Mouse (Mus musculus) lung, embryonic 14.5 days (tissue): ENCODE results near the gene Tmem178. TPM values are rescaled to one million over a fixed set of nuclear protein-coding genes. Genes with fewer than 3 reads are reported as not detected.
A peak's percentile ranks its signal among the peaks of the same experiment; 100 is the strongest.

Experiments
- ATAC-seq: fragments of 200-750 bp; cut with Nextera tagmentation; 2 replicates; pipeline ENCODE4 v1.8.0; 2017; ENCODE audit warnings: mild to moderate bottlenecking, moderate TSS enrichment, moderate library complexity; ENCODE audit not compliant: insufficient read depth
- DNase-seq: peaks from one replicate; pipeline ENCODE4 v3.0.0-alpha.2; 2015
- H3K27ac ChIP-seq: fragments of 300-500 bp; sonication (generic); 2 replicates; pipeline ENCODE4 v1.5.1; 2014; ENCODE audit warnings: low read depth, mild to moderate bottlenecking, moderate library complexity
- H3K27me3 ChIP-seq: fragments of 300-500 bp; sonication (generic); 2 replicates; pipeline ENCODE4 v1.6.1; 2014; ENCODE audit warnings: low read length, control low read depth; ENCODE audit not compliant: insufficient read depth
- H3K36me3 ChIP-seq: fragments of 300-500 bp; sonication (generic); 2 replicates; pipeline ENCODE4 v1.6.1; 2014; ENCODE audit warnings: control low read depth; ENCODE audit not compliant: insufficient read depth
- H3K4me1 ChIP-seq: fragments of 300-500 bp; sonication (generic); 2 replicates; pipeline ENCODE4 v1.6.1; 2014; ENCODE audit warnings: antibody characterized with exemption, control low read depth; ENCODE audit not compliant: insufficient read depth
- H3K4me2 ChIP-seq: fragments of 300-500 bp; sonication (generic); 2 replicates; pipeline ENCODE4 v1.6.1; 2014; ENCODE audit warnings: mild to moderate bottlenecking
- H3K4me3 ChIP-seq: fragments of 300-500 bp; sonication (generic); 2 replicates; pipeline ENCODE4 v1.5.1; 2014; ENCODE audit warnings: low read depth, low read length
- H3K9ac ChIP-seq: fragments of 300-500 bp; sonication (generic); 2 replicates; pipeline ENCODE4 v1.6.1; 2014
- H3K9me3 ChIP-seq: fragments of 300-500 bp; sonication (generic); 2 replicates; pipeline ENCODE4 v1.6.1; 2016; ENCODE audit warnings: low read depth, low read length, control low read depth
- CTCF ChIP-seq: IDR thresholded peaks from 2 replicates; pipeline ENCODE4 v1.5.1; 2016; ENCODE audit warnings: antibody characterized with exemption, low read depth
- WGBS: fragments of 180-500 bp; shearing (Covaris S2); extraction: QIAGEN DNeasy Blood & Tissue Kit; methylation state at CpG from one replicate; pipeline ENCODE4 v1.1.7; 2014; 5-methylcytosine and 5-hydroxymethylcytosine counted together
- polyA plus RNA-seq: library from polyadenylated mRNA; unstranded; fragments of >200 nt; fragmentation: Nextera tagmentation; extraction: Ambion mirVana; gene quantifications from 2 replicates; pipeline ENCODE4 v1.2.1, GENCODE M21; 2014

Gene Tmem178
- polyA plus RNA-seq, 1 experiment from 2014 or later: 13.6 TPM

- ATAC-seq: no peak
- Histone ChIP-seq H3K9me3 (no peaks in the 10 kb centered on the region), H3K36me3 (no peaks in the 10 kb centered on the region), H3K4me3 (no peak overlapping the region), H3K9ac (no peak overlapping the region), H3K4me2 (no peak overlapping the region), H3K27ac (no peak overlapping the region), H3K4me1 (no peaks in the 10 kb centered on the region), H3K27me3 (no peaks in the 10 kb centered on the region)
- DNase-seq: peak; percentile 23
- 68% methylated on average over 5 of the region's 5 CpGs for whole genome bisulfite sequencing
- TF ChIP-seq CTCF: no peak
These were observed 32.8 kb downstream of the Tmem178 start for GRCm38 (mm10) chr17:80977245-80977644.

DNA sequence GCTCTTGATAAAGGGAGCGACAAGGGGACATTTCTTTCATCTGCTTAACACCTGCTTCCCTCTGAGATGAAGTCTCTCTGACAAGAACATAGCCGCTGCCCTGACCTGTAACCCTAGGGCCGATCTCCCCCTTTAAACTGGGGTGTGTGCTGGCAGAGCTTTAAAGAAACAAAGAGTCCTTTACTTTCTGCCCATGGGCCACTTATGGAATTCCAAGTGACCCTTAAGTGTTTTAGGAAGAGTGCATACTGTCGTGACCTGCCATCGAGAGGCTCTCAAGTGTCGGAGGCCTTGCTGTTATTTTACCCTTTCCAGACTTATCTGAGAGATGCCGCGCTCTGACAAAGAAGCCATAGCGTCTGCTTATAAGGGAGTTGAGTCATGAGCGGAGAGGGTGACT lies 35.7 kb downstream of the Tmem178 start:
- H3K9ac ChIP-seq: no peak overlapping the region
- H3K36me3 ChIP-seq: no peaks in the 10 kb centered on the region
- no peak overlapping the region for H3K4me2 ChIP-seq
- H3K27ac ChIP-seq: no peak overlapping the region
- no peaks in the 10 kb centered on the region for H3K4me1 ChIP-seq
- H3K27me3 ChIP-seq: no peaks in the 10 kb centered on the region
- 55% methylated on average over 10 of the region's 10 CpGs for WGBS
- no peaks in the 10 kb centered on the region for H3K9me3 ChIP-seq
- 0 out of 2 replicates have a peak, but pooled peaks have one; percentile 29 for ATAC-seq
- TF ChIP-seq CTCF: no peak
- DNase-seq: peak; percentile 58
- H3K4me3 ChIP-seq: no peak overlapping the region

- Histone ChIP-seq H3K27ac (no peak overlapping the region), H3K4me1 (no peaks in the 10 kb centered on the region), H3K9me3 (no peaks in the 10 kb centered on the region), H3K4me3 (no peak overlapping the region), H3K36me3 (no peaks in the 10 kb centered on the region), H3K27me3 (no peaks in the 10 kb centered on the region), H3K4me2 (no peak overlapping the region), H3K9ac (no peak overlapping the region)
- peak; percentile 32; the same call in 1 of the 2 replicates for ATAC-seq
- 51% methylated on average over 12 of the region's 12 CpGs for WGBS
- peak; percentile 43 for DNase-seq
- no peak for TF ChIP-seq CTCF
These were observed 37.4 kb downstream of the Tmem178 start for GRCm38 (mm10) chr17:80981721-80982411.

GRCm38 (mm10) chr17:80982412-80982787 lies 38.0 kb downstream of the Tmem178 start:
- H3K27ac ChIP-seq: no peak overlapping the region
- peak; percentile 61; the same call in 1 of the 2 replicates for ATAC-seq
- no peaks in the 10 kb centered on the region for H3K27me3 ChIP-seq
- TF ChIP-seq CTCF: peak; percentile 94
- no peak overlapping the region for H3K4me2 ChIP-seq
- 12% methylated on average over 8 of the region's 8 CpGs for WGBS
- no peak overlapping the region for H3K4me3 ChIP-seq
- H3K9ac ChIP-seq: no peak overlapping the region
- no peaks in the 10 kb centered on the region for H3K9me3 ChIP-seq
- H3K36me3 ChIP-seq: no peaks in the 10 kb centered on the region
- DNase-seq: peak; percentile 91
- no peaks in the 10 kb centered on the region for H3K4me1 ChIP-seq

- WGBS: 78% methylated on average over 10 of the region's 10 CpGs
- DNase-seq (no peak), ATAC-seq (no peak)
- no peaks in the 10 kb centered on the region for H3K27me3 ChIP-seq
- no peaks in the 10 kb centered on the region for H3K36me3 ChIP-seq
- H3K9ac ChIP-seq: no peak overlapping the region
- H3K27ac ChIP-seq: no peak overlapping the region
- no peak overlapping the region for H3K4me2 ChIP-seq
- H3K4me3 ChIP-seq: no peak overlapping the region
- no peak for TF ChIP-seq CTCF
- H3K4me1 ChIP-seq: no peaks in the 10 kb centered on the region
- no peaks in the 10 kb centered on the region for H3K9me3 ChIP-seq
These were observed 38.5 kb downstream of the Tmem178 start for GRCm38 (mm10) chr17:80982976-80983375.

DNA sequence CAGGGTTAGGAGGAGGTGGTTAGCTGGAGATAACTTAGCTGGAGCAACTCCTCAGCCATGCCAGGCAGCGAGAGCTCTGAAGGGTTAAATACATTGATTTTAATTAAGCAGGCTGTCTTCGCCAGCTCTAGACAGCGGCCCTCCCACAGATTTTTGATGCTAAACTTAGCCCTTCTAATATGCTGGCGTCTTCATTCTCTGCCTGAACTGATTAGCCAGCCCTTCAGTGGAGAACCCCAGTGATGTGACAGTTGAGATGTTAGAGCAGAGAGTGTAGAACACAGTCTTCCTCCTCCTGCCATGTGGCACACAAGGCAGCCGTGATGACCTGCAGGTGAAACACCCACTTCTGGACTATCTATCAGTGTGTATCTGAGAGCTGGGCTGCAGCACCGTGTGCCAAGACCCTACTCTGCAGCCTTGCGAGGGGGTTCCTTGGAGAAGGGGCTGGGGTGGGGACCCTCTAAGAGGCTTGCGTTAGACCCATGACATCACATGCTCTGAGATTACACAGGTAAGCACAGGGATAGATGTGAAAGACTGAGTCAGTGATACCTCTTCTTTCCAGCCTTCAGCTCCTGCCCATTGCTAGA lies 47.2 kb downstream of the Tmem178 start:
- H3K27me3 ChIP-seq: no peaks in the 10 kb centered on the region
- H3K4me2 ChIP-seq: no peak overlapping the region
- H3K9me3 ChIP-seq: no peaks in the 10 kb centered on the region
- no peak overlapping the region for H3K4me3 ChIP-seq
- no peak for DNase-seq
- no peaks in the 10 kb centered on the region for H3K36me3 ChIP-seq
- no peaks in the 10 kb centered on the region for H3K4me1 ChIP-seq
- 66% methylated on average over 8 of the region's 8 CpGs for WGBS
- ATAC-seq: no peak; the same call in 1 of the 2 replicates
- no peak overlapping the region for H3K9ac ChIP-seq
- no peak for TF ChIP-seq CTCF
- no peak overlapping the region for H3K27ac ChIP-seq

DNA sequence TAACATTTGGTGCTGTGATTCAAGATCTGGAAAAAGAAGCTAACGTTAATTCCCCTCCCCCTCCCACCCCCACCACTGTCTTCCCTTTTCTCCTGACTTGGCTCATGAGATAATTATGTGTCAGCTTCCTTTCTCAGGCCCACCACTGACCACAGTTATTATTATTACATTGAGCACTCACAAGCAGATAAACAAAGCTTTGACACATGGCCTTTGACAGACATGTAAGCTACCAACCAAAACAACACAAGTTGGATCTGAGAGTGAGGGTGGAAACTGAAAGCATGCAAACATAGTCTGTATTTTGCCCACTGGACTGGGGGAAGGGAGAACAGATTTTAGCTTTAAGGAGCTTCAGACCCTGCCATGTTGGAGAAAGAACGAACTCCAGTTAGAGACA lies 52.8 kb downstream of the Tmem178 start:
- Histone ChIP-seq H3K36me3 (no peaks in the 10 kb centered on the region), H3K4me2 (no peak overlapping the region), H3K9me3 (no peaks in the 10 kb centered on the region), H3K4me1 (peaks cover 10% of the 10 kb centered on the region), H3K27ac (peak overlapping the region; percentile 65; the same call in 1 of the 2 replicates), H3K9ac (no peak overlapping the region), H3K27me3 (no peaks in the 10 kb centered on the region), H3K4me3 (no peak overlapping the region)
- 36% methylated on average over 2 of the region's 2 CpGs for whole genome bisulfite sequencing
- ATAC-seq (peak; percentile 91), DNase-seq (peak; percentile 87)
- TF ChIP-seq CTCF: no peak
